14 mouse cellular contexts compared by ENCODE assay signal in genomic region chr14:29179397-29179888, GRCm38 (mm10).
A peak's percentile ranks its signal among the peaks of the same experiment; 100 is the strongest.
DNase-seq lines count a peak whose midpoint lies in the region; ATAC-seq lines count a peak whose summit lies in the region.
"Had no signal": no experiment of that assay in that cellular context is flagged by ENCODE, and none has a peak within 500 bp of the region (broad histone marks: within the 10 kb centered on the region; RNA-seq: fewer than 3 reads in every experiment).

No protein-coding gene starts in this region.

- 30% methylated on average over 11 of the region's 11 CpGs for WGBS in heart, embryonic 12.5 days
- WGBS in forebrain, embryonic 13.5 days = 43% methylated on average over 11 of the region's 11 CpGs
- 11% methylated on average over 11 of the region's 11 CpGs for WGBS in hindbrain, embryonic 14.5 days
- WGBS in midbrain, embryonic 14.5 days = 16% methylated on average over 11 of the region's 11 CpGs

- no peak overlapping the region for H3K4me3 ChIP-seq in heart, embryonic 12.5 days
- no peak overlapping the region for H3K4me3 ChIP-seq in forebrain, embryonic 13.5 days
- H3K4me3 ChIP-seq in hindbrain, embryonic 14.5 days (replicated peaks; ENCODE audit: low read length) = no peak overlapping the region
- no peak overlapping the region for H3K4me3 ChIP-seq in midbrain, embryonic 14.5 days (replicated peaks; ENCODE audit: low read depth, low read length)
- H3K4me3 ChIP-seq: embryonic facial prominence, embryonic 13.5 days; liver, embryonic 12.5 days had no signal

- no peaks in the 10 kb centered on the region for H3K9me3 ChIP-seq in heart, embryonic 12.5 days (replicated peaks)
- no peaks in the 10 kb centered on the region for H3K9me3 ChIP-seq in forebrain, embryonic 13.5 days (replicated peaks)
- no peaks in the 10 kb centered on the region for H3K9me3 ChIP-seq in hindbrain, embryonic 14.5 days (ENCODE audit: control insufficient read depth, low read length)
- H3K9me3 ChIP-seq in midbrain, embryonic 14.5 days (ENCODE audit: control insufficient read depth, low read length) = no peaks in the 10 kb centered on the region
- H3K9me3 ChIP-seq: embryonic facial prominence, embryonic 13.5 days; liver, embryonic 12.5 days had no signal

- peaks cover 11% of the 10 kb centered on the region; the same call in 1 of the 2 replicates for H3K4me1 ChIP-seq in heart, embryonic 12.5 days (replicated peaks)
- H3K4me1 ChIP-seq in forebrain, embryonic 13.5 days = peaks cover 13% of the 10 kb centered on the region
- peaks cover 16% of the 10 kb centered on the region for H3K4me1 ChIP-seq in hindbrain, embryonic 14.5 days (replicated peaks; ENCODE audit: control insufficient read depth, insufficient read depth, low read length)
- H3K4me1 ChIP-seq in midbrain, embryonic 14.5 days (ENCODE audit: control insufficient read depth, insufficient read depth, low read length) = peaks cover 16% of the 10 kb centered on the region
- H3K4me1 ChIP-seq: liver, embryonic 12.5 days had no signal

- intact Hi-C loops in heart, postnatal 10 days (cut with DNase I) = no loop called here

- no peak for ATAC-seq in heart, embryonic 12.5 days (ENCODE audit: insufficient number of reproducible peaks, low FRiP score)
- ATAC-seq in forebrain, embryonic 13.5 days = peak; percentile 50; the same call in 1 of the 2 replicates
- no peak; the same call in 1 of the 2 replicates for ATAC-seq in hindbrain, embryonic 14.5 days (ENCODE audit: low FRiP score)
- no peak for ATAC-seq in midbrain, embryonic 14.5 days (ENCODE audit: low FRiP score, low TSS enrichment)
- ATAC-seq in erythroblast, adult 5-6 weeks (replicated peaks; ENCODE audit: low FRiP score, poor library complexity, severe bottlenecking) = no peak
- ATAC-seq: liver, embryonic 12.5 days had no signal

- no peak for DNase-seq in heart, postnatal 10 days
- DNase-seq in hindbrain, embryonic 14.5 days (ENCODE audit: low spot score) = no peak
- DNase-seq in midbrain, embryonic 14.5 days = peak; percentile 27
- no peak for DNase-seq in cerebellum, adult 11 months
- DNase-seq in thymus, postnatal 10 days (ENCODE audit: low spot score in 2 of 2) = no peak
- DNase-seq: cerebellum, adult 9-11 months; gastrocnemius, postnatal 14 days; kidney, adult 18-20 months had no signal

- H3K36me3 ChIP-seq in heart, embryonic 12.5 days = no peaks in the 10 kb centered on the region
- no peaks in the 10 kb centered on the region for H3K36me3 ChIP-seq in forebrain, embryonic 13.5 days (ENCODE audit: poor library complexity, severe bottlenecking)
- no peaks in the 10 kb centered on the region for H3K36me3 ChIP-seq in hindbrain, embryonic 14.5 days (replicated peaks; ENCODE audit: control insufficient read depth, insufficient read depth)
- H3K36me3 ChIP-seq in midbrain, embryonic 14.5 days (ENCODE audit: control insufficient read depth, insufficient read depth, low read length) = no peaks in the 10 kb centered on the region
- H3K36me3 ChIP-seq: embryonic facial prominence, embryonic 13.5 days; liver, embryonic 12.5 days had no signal

- no peak overlapping the region for H3K9ac ChIP-seq in heart, embryonic 12.5 days
- no peak overlapping the region for H3K9ac ChIP-seq in forebrain, embryonic 13.5 days
- H3K9ac ChIP-seq in hindbrain, embryonic 14.5 days = no peak overlapping the region
- H3K9ac ChIP-seq in midbrain, embryonic 14.5 days (replicated peaks; ENCODE audit: low read length) = no peak overlapping the region
- H3K9ac ChIP-seq: embryonic facial prominence, embryonic 13.5 days; liver, embryonic 12.5 days had no signal

- no peak overlapping the region for H3K27ac ChIP-seq in heart, embryonic 12.5 days (ENCODE audit: poor library complexity, severe bottlenecking)
- no peak overlapping the region for H3K27ac ChIP-seq in forebrain, embryonic 13.5 days
- peak overlapping the region; percentile 65 for H3K27ac ChIP-seq in hindbrain, embryonic 14.5 days
- H3K27ac ChIP-seq in midbrain, embryonic 14.5 days (replicated peaks; ENCODE audit: low read depth, low read length) = peak overlapping the region; percentile 62; the same call in 1 of the 2 replicates
- H3K27ac ChIP-seq: embryonic facial prominence, embryonic 13.5 days; liver, embryonic 12.5 days had no signal

- no peaks in the 10 kb centered on the region for H3K27me3 ChIP-seq in heart, embryonic 12.5 days (replicated peaks)
- H3K27me3 ChIP-seq in forebrain, embryonic 13.5 days = no peaks in the 10 kb centered on the region
- H3K27me3 ChIP-seq in hindbrain, embryonic 14.5 days (ENCODE audit: control insufficient read depth, insufficient read depth, low read length) = no peaks in the 10 kb centered on the region; the same call in 1 of the 2 replicates
- H3K27me3 ChIP-seq in midbrain, embryonic 14.5 days (ENCODE audit: control insufficient read depth, insufficient read depth, low read length) = no peaks in the 10 kb centered on the region
- H3K27me3 ChIP-seq: embryonic facial prominence, embryonic 13.5 days; liver, embryonic 12.5 days; Patski had no signal

- peak overlapping the region; percentile 32 for H3K4me2 ChIP-seq in heart, embryonic 12.5 days
- H3K4me2 ChIP-seq in forebrain, embryonic 13.5 days = no peak overlapping the region
- no peak overlapping the region for H3K4me2 ChIP-seq in hindbrain, embryonic 14.5 days (replicated peaks)
- H3K4me2 ChIP-seq in midbrain, embryonic 14.5 days (ENCODE audit: low read length) = no peak overlapping the region
- H3K4me2 ChIP-seq: embryonic facial prominence, embryonic 13.5 days; liver, embryonic 12.5 days had no signal

Comparison
In these comparisons a context has a peak if more than half of its experiments do, and no peak if none do; other contexts are left out.
1. H3K27ac ChIP-seq: peak in hindbrain, embryonic 14.5 days (single experiment) and midbrain, embryonic 14.5 days (single experiment); none in heart, embryonic 12.5 days (single experiment) and forebrain, embryonic 13.5 days (single experiment).